Comparison of ENCODE assay signal across 23 mouse cellular contexts in the genomic region with DNA sequence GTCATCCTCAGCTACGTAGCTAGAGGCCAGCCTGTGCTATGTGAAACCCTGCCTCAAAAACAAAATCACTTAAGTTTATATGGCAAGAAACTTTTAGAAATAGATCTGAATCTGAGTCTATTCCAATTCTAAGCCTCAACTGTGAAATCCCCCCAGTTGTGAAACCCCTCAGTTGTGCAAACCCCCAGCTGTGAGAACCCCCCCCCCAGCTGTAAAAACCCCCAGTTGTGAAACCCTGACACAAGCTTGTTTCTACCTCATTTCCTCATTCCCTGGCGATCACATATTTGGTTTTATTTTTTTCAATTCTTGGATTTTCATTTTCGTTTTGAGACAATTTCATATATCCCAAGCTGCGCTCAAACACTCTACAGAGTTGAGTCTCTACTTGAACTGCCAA. TPM values are rescaled to one million over a fixed set of nuclear protein-coding genes. Genes with fewer than 3 reads are reported as not detected.
DNase-seq lines count a peak whose midpoint lies in the region; ATAC-seq and TF ChIP-seq lines count a peak whose summit lies in the region.
"Had no signal": no experiment of that assay in that cellular context is flagged by ENCODE, and none has a peak within 500 bp of the region (broad histone marks: within the 10 kb centered on the region; RNA-seq: fewer than 3 reads in every experiment).

No protein-coding gene starts in this region.

- ATAC-seq in hindbrain, embryonic 16.5 days = no peak
- ATAC-seq in hindbrain, embryonic 13.5 days (ENCODE audit: low FRiP score) = no peak
- ATAC-seq in megakaryocyte progenitor cell, adult 5-6 weeks (replicated peaks; ENCODE audit: poor library complexity) = peak; percentile 69
- ATAC-seq: intestine, embryonic 16.5 days; Patski had no signal

- no peak overlapping the region for H3K4me3 ChIP-seq in hindbrain, embryonic 16.5 days (ENCODE audit: low read length)
- no peak overlapping the region for H3K4me3 ChIP-seq in hindbrain, embryonic 13.5 days
- no peak overlapping the region for H3K4me3 ChIP-seq in spleen, adult 2 months (ENCODE audit: extremely low read depth, insufficient read depth, insufficient read length)
- H3K4me3 ChIP-seq: erythroblast, embryonic 14.5 days; heart, embryonic 15.5 days; limb, embryonic 13.5 days; liver, embryonic 13.5 days had no signal

- TF ChIP-seq POLR2A in spleen, adult 2 months (IDR thresholded peaks at IDR 0.05; ENCODE audit: low read depth, low read length) = no peak

- no peaks in the 10 kb centered on the region for H3K27me3 ChIP-seq in hindbrain, embryonic 16.5 days (replicated peaks; ENCODE audit: control insufficient read depth, insufficient read depth, low read length)
- no peaks in the 10 kb centered on the region for H3K27me3 ChIP-seq in hindbrain, embryonic 13.5 days
- H3K27me3 ChIP-seq in spleen, adult 2 months (ENCODE audit: control insufficient read depth, insufficient read depth, low read length) = no peaks in the 10 kb centered on the region
- H3K27me3 ChIP-seq: heart, embryonic 15.5 days; limb, embryonic 13.5 days; liver, embryonic 13.5 days; Patski had no signal

- no peak for TF ChIP-seq CTCF in spleen, adult 2 months (IDR thresholded peaks at IDR 0.05; ENCODE audit: extremely low read depth, insufficient read depth, insufficient read length, insufficient replicate concordance)

- WGBS in hindbrain, embryonic 16.5 days = 93% methylated on average over 4 of the region's 4 CpGs
- 89% methylated on average over 4 of the region's 4 CpGs for WGBS in hindbrain, embryonic 13.5 days
- 75% methylated on average over 4 of the region's 4 CpGs for WGBS in spleen, adult 2 months

- peaks cover 3% of the 10 kb centered on the region; the same call in 1 of the 2 replicates for H3K4me1 ChIP-seq in hindbrain, embryonic 16.5 days (ENCODE audit: control insufficient read depth, insufficient read depth, low read depth, low read length)
- H3K4me1 ChIP-seq in hindbrain, embryonic 13.5 days (replicated peaks) = no peaks in the 10 kb centered on the region
- peaks cover 8% of the 10 kb centered on the region; the same call in 1 of the 2 replicates for H3K4me1 ChIP-seq in spleen, adult 2 months (ENCODE audit: control insufficient read depth, insufficient read depth, insufficient read length)
- H3K4me1 ChIP-seq: limb, embryonic 13.5 days had no signal

- peak overlapping the region; percentile 67; the same call in 1 of the 2 replicates for H3K27ac ChIP-seq in hindbrain, embryonic 16.5 days (ENCODE audit: low read depth, low read length)
- no peak overlapping the region for H3K27ac ChIP-seq in hindbrain, embryonic 13.5 days
- peak overlapping the region; percentile 10; the same call in 1 of the 2 replicates for H3K27ac ChIP-seq in spleen, adult 2 months (ENCODE audit: insufficient read depth, low read length)
- H3K27ac ChIP-seq: heart, embryonic 15.5 days; limb, embryonic 13.5 days; liver, embryonic 13.5 days had no signal

- H3K36me3 ChIP-seq in hindbrain, embryonic 16.5 days (ENCODE audit: control insufficient read depth, insufficient read depth, low read length) = no peaks in the 10 kb centered on the region; the same call in 1 of the 2 replicates
- peaks cover 5% of the 10 kb centered on the region for H3K36me3 ChIP-seq in hindbrain, embryonic 13.5 days
- peaks cover 2% of the 10 kb centered on the region; the same call in 1 of the 2 replicates for H3K36me3 ChIP-seq in spleen, adult 2 months (ENCODE audit: control insufficient read depth, insufficient read depth, low read length)
- H3K36me3 ChIP-seq: limb, embryonic 13.5 days had no signal

- H3K9me3 ChIP-seq in hindbrain, embryonic 16.5 days (ENCODE audit: control insufficient read depth, low read length) = no peaks in the 10 kb centered on the region
- no peaks in the 10 kb centered on the region for H3K9me3 ChIP-seq in hindbrain, embryonic 13.5 days
- H3K9me3 ChIP-seq: heart, embryonic 15.5 days; limb, embryonic 13.5 days had no signal

- no peak overlapping the region for H3K4me2 ChIP-seq in hindbrain, embryonic 16.5 days (ENCODE audit: low read length)
- no peak overlapping the region for H3K4me2 ChIP-seq in hindbrain, embryonic 13.5 days
- H3K4me2 ChIP-seq: heart, embryonic 15.5 days; limb, embryonic 13.5 days; liver, embryonic 13.5 days had no signal

- no peak overlapping the region for H3K9ac ChIP-seq in hindbrain, embryonic 16.5 days (ENCODE audit: low read depth, low read length)
- H3K9ac ChIP-seq in hindbrain, embryonic 13.5 days = no peak overlapping the region
- H3K9ac ChIP-seq: heart, embryonic 15.5 days; limb, embryonic 13.5 days; liver, embryonic 13.5 days had no signal

- no peak for DNase-seq in spleen, adult 2 months (ENCODE audit: low read depth in 1 of 2, low spot score in 2 of 2)
- no peak for DNase-seq in spleen, adult 12 weeks (ENCODE audit: low spot score)
- DNase-seq in left cerebral cortex, adult 18-20 months (ENCODE audit: low spot score in 2 of 2) = no peak
- no peak for DNase-seq in adrenal gland, adult 2 months
- DNase-seq: adrenal gland, postnatal 14 days; cerebellum, adult 18-20 months; cerebellum, postnatal 10 days; kidney, adult 9 months; kidney, postnatal 10 days; liver, embryonic 13.5 days; lung, adult 18-20 months; lung, postnatal 4 days; retina, postnatal 1 day; right cerebral cortex, postnatal 25 days; thymus, postnatal 14 days had no signal

RNA-seq across cellular contexts. Expression of gene Lrrc8c, which starts 39.3 kb away (rescaled TPM):
- 14.1 and 15.1 TPM in 2 replicates for polyA plus RNA-seq in hindbrain, embryonic 16.5 days (2015; fragmentation: Nextera tagmentation; extraction: Ambion mirVana)
- polyA plus RNA-seq in hindbrain, embryonic 13.5 days (2015; fragmentation: Nextera tagmentation; extraction: Ambion mirVana) = 11.8 and 14.0 TPM in 2 replicates
- polyA plus RNA-seq in spleen, adult 2 months (2012; rRNA removed) = 33.9 and 41.0 TPM in 2 replicates
- 27.6 and 35.9 TPM in 2 replicates for total RNA-seq in megakaryocyte progenitor cell, adult 5-6 weeks (2015)
- total RNA-seq in megakaryocyte progenitor cell, adult 5-6 weeks (2017) = 5.5 and 7.4 TPM in 2 replicates
- total RNA-seq in left cerebral cortex, adult 18-20 months (2021) = 10 to 100 TPM; 30.7 to 31.0 TPM
- 10 to 100 TPM; 21.5 to 25.9 TPM for total RNA-seq in adrenal gland, adult 2 months (2021)
- polyA plus RNA-seq in adrenal gland, adult 2 months (2012; rRNA removed) = 43.5 and 63.9 TPM in 2 replicates
